ENCODE assay signal across 19 mouse cellular contexts in the genomic region with DNA sequence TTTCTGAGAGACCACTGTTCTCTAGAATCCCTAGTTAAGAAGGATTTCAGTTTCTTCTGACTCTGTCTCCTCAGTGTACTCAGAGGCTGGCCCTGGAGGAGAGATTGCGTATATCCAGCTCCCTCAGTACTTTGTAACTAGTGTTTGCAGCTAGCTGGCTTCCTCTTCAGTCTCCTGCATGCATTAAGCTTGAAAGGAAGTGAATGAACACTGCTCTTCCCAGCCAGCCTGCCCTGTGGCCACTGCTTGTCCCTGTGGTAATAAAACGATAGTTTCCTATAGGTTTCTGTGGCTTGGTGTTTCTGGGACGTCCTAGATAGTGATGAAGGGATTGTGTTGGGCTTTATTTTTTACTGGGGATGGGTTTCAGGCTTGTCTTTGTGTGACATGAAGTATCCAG.
"Had no signal": no experiment of that assay in that cellular context is flagged by ENCODE, and none has a peak within 500 bp of the region (broad histone marks: within the 10 kb centered on the region; RNA-seq: fewer than 3 reads in every experiment).

No protein-coding gene starts in this region.

- ATAC-seq: liver, embryonic 12.5 days; midbrain, embryonic 16.5 days had no signal

- H3K9me3 ChIP-seq: limb, embryonic 10.5 days; limb, embryonic 13.5 days; liver, embryonic 12.5 days; liver, embryonic 15.5 days; midbrain, embryonic 12.5 days; neural tube, embryonic 13.5 days had no signal

- H3K4me2 ChIP-seq: limb, embryonic 13.5 days; liver, embryonic 12.5 days; liver, embryonic 15.5 days; midbrain, embryonic 12.5 days; neural tube, embryonic 13.5 days had no signal

- H3K4me3 ChIP-seq: layer of hippocampus, adult 2 months; limb, embryonic 10.5 days; limb, embryonic 13.5 days; liver, embryonic 12.5 days; liver, embryonic 15.5 days; midbrain, embryonic 12.5 days; myocyte; neural tube, embryonic 13.5 days had no signal

- H3K27ac ChIP-seq: kidney, postnatal 0 days; layer of hippocampus, adult 2 months; limb, embryonic 10.5 days; limb, embryonic 13.5 days; liver, embryonic 12.5 days; liver, embryonic 15.5 days; macrophage; midbrain, embryonic 12.5 days; neural tube, embryonic 13.5 days; stomach, postnatal 0 days had no signal

- H3K4me1 ChIP-seq: liver, embryonic 12.5 days; liver, embryonic 15.5 days; midbrain, embryonic 12.5 days; neural tube, embryonic 13.5 days had no signal

- H3K27me3 ChIP-seq: limb, embryonic 13.5 days; liver, embryonic 12.5 days; liver, embryonic 15.5 days; midbrain, embryonic 12.5 days; neural tube, embryonic 13.5 days had no signal

- H3K9ac ChIP-seq: limb, embryonic 13.5 days; liver, embryonic 12.5 days; liver, embryonic 15.5 days; midbrain, embryonic 12.5 days; neural tube, embryonic 13.5 days had no signal

- H3K36me3 ChIP-seq: limb, embryonic 10.5 days; limb, embryonic 13.5 days; liver, embryonic 12.5 days; liver, embryonic 15.5 days; midbrain, embryonic 12.5 days; neural tube, embryonic 13.5 days had no signal

- DNase-seq: layer of hippocampus, adult 9-11 months; liver; lung, adult 2 months; retina, postnatal 1 day; right cerebral cortex, postnatal 4 days; thymus, adult 2 months; thymus, postnatal 14 days had no signal
